Mouse (Mus musculus): ENCODE measurements around the gene Cnn1. TPM values are rescaled to one million over a fixed set of nuclear protein-coding genes. Genes with fewer than 3 reads are reported as not detected.

Gene Cnn1
- total RNA-seq (2023), result not detected

DNA sequence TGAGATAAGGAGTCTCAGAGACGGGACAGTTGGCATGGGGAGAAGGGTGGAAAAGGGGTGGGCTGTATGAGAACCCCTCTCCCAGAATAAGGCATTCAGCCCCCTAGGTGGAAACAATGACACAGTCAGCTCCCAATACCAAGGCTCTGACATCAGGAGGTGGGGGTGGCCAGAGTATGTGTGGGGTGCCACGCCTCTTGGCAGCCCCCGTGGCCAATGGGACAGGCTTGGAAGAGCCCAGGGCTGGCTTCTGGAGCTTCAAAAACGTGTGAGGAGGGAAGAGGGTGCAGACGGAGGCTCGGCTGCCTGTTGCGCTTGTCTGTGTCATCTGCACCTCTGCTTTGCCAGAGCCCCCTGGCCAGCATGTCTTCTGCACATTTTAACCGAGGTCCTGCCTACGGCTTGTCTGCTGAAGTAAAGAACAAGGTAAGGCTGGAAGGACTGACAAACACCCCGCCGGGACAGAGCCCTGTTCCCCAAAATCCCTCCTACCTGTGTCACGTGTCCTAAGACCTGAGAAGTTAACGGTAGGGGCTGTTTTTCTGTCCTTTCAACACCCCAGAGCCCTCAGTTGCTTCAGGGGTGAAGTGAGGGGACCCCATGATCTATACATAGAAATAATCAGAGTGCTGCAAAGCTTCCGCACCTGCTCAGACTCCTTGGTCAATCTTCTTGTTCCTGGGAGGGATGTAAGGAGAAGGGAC is at the start of gene Cnn1:
TSS of gene Cnn1 (plus strand) at position 224 of the 704 bp plus-strand sequence.

DNA sequence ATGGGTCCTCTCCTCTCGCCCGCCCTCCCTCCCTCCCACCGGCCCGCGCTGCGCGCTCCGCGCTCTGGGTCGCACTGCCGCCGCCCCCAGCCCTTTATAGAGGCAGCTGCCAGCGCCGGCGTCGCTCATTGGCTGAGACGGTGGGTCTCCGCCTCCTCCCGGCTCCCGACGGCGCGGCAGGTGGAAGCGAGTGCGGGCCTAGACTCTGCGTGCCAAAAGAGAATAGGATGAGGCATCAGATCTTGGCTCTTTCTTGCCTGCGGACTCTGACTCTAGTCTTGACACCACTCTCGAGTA is 47.1 kb upstream of the Cnn1 start, which contains the start of gene Elavl3:
TSS of gene Elavl3 (minus strand) at position 66 of the 297 bp plus-strand sequence.

DNA sequence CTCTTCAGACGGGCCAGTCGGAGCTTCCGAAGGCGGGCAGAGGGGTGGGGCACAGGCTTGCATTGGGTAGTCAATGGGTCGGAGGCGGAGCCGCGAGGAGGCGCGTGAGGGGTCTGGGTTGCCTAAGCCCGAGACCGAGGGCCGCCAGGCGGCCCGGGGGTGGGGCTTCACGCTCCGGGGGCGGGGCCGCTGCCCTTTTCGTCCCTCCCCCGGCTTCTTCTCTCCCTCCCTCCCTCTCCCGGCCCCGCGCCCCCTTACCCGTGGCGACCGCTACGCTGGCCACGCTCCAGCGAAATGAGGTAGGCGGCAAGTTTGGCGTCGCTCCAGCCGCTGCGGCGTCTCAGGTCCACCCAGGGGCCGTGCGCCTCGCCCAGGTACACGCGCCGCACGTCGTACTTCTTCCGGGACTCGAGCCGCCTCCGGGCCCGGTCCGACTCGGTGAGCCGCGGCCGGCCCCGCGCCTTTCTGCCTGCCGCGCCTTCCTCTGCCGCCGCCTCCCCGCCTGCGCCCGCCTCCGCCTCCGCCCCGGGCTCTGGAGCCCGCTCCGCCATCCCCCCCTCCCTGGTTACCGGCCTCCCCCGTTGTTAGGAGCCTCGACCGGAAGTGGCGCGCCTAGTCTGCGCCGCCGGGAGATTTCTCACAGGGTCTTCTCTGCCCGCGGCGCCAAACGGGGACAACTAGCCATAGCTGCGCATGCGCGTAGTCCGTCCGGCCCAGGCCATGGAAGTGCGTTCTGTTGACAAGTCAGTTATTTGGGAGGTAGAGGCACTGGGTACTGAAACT is 28.0 kb upstream of the Cnn1 start, which contains the start of the genes Gm49318 and Zfp653:
TSS of gene Gm49318 (minus strand) at position 469 of the 783 bp plus-strand sequence.
TSS of gene Zfp653 (minus strand) at position 586 of the 783 bp plus-strand sequence.

DNA sequence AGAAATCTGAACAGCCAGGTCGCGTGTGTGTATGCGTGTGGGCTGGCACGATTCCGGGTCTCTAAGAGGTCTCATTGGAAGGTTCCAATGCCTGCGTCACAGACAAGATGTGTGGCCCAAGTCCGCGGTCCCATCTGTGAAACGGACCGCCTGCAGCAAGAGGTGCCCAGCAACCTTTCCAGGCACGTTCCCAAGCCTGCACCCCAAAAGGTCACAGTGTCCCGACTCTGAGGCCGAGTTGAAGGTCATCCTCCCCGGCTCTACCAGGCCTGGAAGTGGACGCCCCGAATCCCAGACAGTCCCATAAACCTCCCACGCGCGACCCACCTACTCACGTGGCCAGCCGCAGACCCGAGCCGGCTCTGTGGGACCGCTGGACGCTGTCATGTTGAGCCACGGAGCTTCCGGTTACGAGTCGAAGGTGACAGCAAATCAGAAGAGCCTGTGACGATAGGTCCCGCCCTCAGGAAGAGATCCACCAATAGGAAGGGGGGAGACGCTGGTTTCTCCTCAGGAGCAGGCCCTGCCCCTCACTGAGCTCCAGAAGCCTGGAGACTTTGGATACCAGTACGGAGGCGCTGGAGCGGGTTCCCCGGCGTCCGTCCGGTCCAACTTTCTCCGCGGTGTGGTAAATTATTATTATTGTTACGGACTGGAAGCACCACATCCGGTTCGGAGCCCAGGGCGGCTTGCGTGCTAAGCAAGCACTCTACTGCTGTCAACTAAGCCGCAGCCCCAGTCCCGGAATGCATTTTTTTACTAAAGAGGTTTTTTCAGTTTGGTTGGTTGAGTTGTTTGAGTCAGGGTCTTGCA is 13.8 kb upstream of the Cnn1 start, which contains the start of gene Ecsit:
TSS of gene Ecsit (minus strand) at position 417 of the 813 bp plus-strand sequence.

DNA sequence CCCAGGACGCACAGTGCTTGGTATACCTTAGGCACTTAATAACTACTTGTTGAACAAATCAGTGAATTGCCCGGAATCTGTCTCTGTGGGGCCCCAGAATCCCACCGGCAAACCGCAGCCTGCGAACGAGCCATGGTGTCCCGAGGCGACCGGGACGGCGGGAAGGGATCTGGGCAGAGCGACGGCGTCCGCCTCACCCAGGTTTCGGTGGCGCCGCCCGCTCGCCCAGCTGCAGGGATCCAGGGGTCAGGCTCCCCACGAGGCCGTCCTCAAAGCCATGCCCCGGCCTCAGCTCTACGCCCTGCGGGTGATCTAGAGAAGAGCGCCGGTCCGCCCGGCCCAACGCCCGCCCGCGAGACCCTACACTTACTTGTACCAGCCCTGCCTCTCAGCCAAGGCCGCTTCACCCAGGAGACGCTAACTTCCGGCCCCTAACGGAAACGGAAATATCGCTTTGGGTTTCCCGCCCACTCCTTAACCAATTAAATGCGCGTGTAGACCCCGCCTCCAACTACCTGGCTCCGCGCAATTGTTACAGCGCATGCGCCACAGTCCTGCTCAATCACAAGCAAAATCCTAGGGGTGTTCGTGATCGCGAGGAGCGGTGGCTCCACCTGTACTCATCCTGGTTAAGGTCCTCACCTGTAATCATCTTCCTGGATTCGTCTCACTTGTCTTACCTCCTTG is 17.9 kb downstream of the Cnn1 start, which contains the start of gene Elof1:
TSS of gene Elof1 (minus strand) at position 433 of the 687 bp plus-strand sequence.

DNA sequence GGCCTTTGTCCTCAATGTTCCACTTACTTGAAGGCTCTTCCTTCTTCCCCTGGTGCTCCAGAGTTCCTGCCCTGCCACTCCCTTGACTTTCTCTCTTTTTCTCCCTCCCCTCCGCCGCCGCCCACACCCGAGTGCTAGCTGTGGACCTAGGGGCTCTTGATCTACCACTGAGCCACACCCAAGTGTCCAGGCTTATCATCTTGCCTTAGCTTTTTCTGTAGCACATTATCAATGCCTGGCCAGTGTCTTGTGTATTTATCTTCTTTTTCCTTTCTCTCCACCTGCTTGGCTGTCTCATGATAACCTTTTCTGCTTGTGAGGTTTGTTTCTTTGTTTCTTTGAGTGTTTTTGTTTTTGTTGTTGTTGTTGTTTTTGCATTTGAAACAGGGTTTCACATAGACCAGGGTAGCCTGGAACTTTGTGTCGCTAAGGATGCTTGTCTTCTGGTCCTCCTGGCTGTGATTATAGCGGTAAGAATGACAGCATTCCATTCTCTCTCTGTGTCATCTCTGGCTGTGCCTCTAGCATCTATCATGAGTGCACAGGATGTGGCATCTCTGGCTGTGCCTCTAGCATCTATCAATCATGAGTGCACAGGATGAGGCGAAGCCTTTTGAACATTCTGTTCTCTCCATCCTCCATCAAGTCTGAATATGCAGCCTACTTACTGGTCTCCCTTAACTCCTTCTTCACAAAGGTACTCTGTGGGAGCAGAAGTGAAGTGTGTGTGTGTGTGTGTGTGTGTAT is 36.8 kb downstream of the Cnn1 start, which contains the start of gene Acp5:
TSS of gene Acp5 (minus strand) at position 68 of the 747 bp plus-strand sequence.

DNA sequence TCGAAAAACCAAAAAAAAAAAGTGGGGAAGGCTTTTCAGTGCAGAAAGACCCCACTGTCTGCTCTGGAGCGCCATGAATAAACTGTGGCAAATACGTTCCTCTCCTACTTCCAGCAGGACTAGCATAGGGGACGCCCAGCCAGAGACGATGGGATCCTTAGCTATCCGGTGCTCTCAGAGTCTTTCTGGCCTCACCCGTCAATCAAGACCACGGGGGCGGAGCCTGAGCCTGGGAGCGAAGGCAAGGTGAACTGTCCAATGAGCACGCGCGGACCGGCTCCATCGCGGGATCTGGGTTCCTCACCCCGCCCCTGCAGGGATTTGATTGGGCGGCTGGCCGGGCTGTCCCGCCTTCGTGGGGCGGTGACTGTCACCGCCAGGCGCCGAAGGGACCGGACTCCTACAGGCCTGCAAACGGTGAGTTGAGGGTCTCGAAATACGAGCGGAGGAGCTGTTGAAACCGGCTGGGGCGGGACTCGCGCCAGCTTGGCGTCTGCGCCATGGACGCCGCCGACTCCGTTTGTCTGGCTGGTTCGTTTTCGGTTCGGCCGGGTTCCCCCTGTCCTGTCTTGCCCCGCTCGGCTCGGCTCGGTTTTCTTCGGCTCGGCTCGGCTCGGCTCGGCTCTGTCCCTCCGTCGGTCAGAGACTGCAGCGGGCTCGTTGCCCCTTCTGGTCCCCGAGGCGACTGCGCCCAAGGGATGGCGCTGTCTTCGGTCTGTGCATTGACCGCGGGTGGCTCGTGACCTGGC is 57.7 kb downstream of the Cnn1 start, which contains the start of gene Pigyl:
TSS of gene Pigyl (plus strand) at position 350 of the 749 bp plus-strand sequence.

Other genes with a start within 250 kb of the Cnn1 start
- 1 to 10 TPM; 4.2 to 4.6 TPM for gene Dock6, start 246.6 kb upstream of the Cnn1 start, total RNA-seq (2023)
- 10 to 100 TPM; 24.6 to 30.4 TPM for gene Rab3d, start 181.0 kb upstream of the Cnn1 start, total RNA-seq (2023)
- gene Ccdc159, start 171.7 kb upstream of the Cnn1 start, total RNA-seq (2023), result 1 to 10 TPM in 1 of 2 experiments, not detected in 1; 1.2 TPM
- gene Tmem205, start 171.7 kb upstream of the Cnn1 start, total RNA-seq (2023), result 10 to 100 TPM; 12.4 to 14.3 TPM
- 1 to 10 TPM; 1.1 to 1.2 TPM for gene Plppr2, start 162.2 kb upstream of the Cnn1 start, total RNA-seq (2023)
- gene Swsap1, start 143.5 kb upstream of the Cnn1 start, total RNA-seq (2023), result 1 to 10 TPM; 6.1 to 6.2 TPM
- 1 to 10 TPM; 5.6 to 6.4 TPM for gene Epor, start 135.7 kb upstream of the Cnn1 start, total RNA-seq (2023)
- gene Rgl3, start 109.8 kb upstream of the Cnn1 start, total RNA-seq (2023), result 1 to 10 TPM; 1.7 to 1.9 TPM
- under 1 TPM in 1 of 2 experiments, not detected in 1; 0.24 TPM for gene Ccdc151, start 96.6 kb upstream of the Cnn1 start, total RNA-seq (2023)
- gene Prkcsh, start 96.4 kb upstream of the Cnn1 start, total RNA-seq (2023), result 10 to 100 TPM; 86.0 to 88.5 TPM
- under 1 TPM in 1 of 2 experiments, not detected in 1; 0.21 TPM for gene Elavl3, start 47.2 kb upstream of the Cnn1 start, total RNA-seq (2023)
- not detected for gene Gm49318, start 28.0 kb upstream of the Cnn1 start, total RNA-seq (2023)
- 10 to 100 TPM; 19.4 to 21.3 TPM for gene Zfp653, start 27.8 kb upstream of the Cnn1 start, total RNA-seq (2023)
- gene Ecsit, start 13.8 kb upstream of the Cnn1 start, total RNA-seq (2023), result 10 to 100 TPM; 14.3 to 16.8 TPM
- gene Elof1, start 18.0 kb downstream of the Cnn1 start, total RNA-seq (2023), result 10 to 100 TPM; 35.2 to 40.3 TPM
- 100 to 1,000 TPM; 153 to 160 TPM for gene Acp5, start 36.5 kb downstream of the Cnn1 start, total RNA-seq (2023)
- gene Pigyl, start 57.6 kb downstream of the Cnn1 start, total RNA-seq (2023), result 10 to 100 TPM; 14.0 to 19.2 TPM
- not detected for gene Zfp872, start 88.9 kb downstream of the Cnn1 start, total RNA-seq (2023)
- gene Zfp809, start 126.5 kb downstream of the Cnn1 start, total RNA-seq (2023), result 10 to 100 TPM; 27.4 to 32.4 TPM
- under 1 TPM in 1 of 2 experiments, not detected in 1; 0.13 TPM for gene Zfp599, start 160.7 kb downstream of the Cnn1 start, total RNA-seq (2023)
- gene Zfp810, start 208.4 kb downstream of the Cnn1 start, total RNA-seq (2023), result 1 to 10 TPM; 7.0 to 9.4 TPM